Mouse (Mus musculus) testis, adult 2 months (tissue): ENCODE results near the gene Col15a1.

Experiments
- CTCF ChIP-seq: fragments of 200-500 bp; IDR thresholded peaks from 2 replicates; pipeline ENCODE4 v1.5.1; 2012; ENCODE audit warnings: low read depth, mild to moderate bottlenecking, inconsistent platforms, low read length, moderate library complexity; ENCODE audit not compliant: control insufficient read depth, insufficient read depth, insufficient replicate concordance
- POLR2A ChIP-seq: fragments of 200-500 bp; IDR thresholded peaks from 2 replicates; pipeline ENCODE4 v1.6.1; 2012; ENCODE audit warnings: low read depth, mild to moderate bottlenecking, inconsistent platforms, low read length, moderate library complexity; ENCODE audit not compliant: control insufficient read depth

- TF ChIP-seq CTCF (no peak), POLR2A (no peak)
These were observed 105.9 kb downstream of the Col15a1 start for GRCm38 (mm10) chr4:47313710-47314410.
